Mouse (Mus musculus): ENCODE data around the gene Limd2.

The Limd2 gene

GRCm38 (mm10) chr11:106124784-106125183 lies 35.9 kb downstream of the Limd2 start:
- no peak for DNase-seq

- peak; percentile 23 for DNase-seq
These were observed 37.9 kb downstream of the Limd2 start for GRCm38 (mm10) chr11:106122736-106123135.

DNA sequence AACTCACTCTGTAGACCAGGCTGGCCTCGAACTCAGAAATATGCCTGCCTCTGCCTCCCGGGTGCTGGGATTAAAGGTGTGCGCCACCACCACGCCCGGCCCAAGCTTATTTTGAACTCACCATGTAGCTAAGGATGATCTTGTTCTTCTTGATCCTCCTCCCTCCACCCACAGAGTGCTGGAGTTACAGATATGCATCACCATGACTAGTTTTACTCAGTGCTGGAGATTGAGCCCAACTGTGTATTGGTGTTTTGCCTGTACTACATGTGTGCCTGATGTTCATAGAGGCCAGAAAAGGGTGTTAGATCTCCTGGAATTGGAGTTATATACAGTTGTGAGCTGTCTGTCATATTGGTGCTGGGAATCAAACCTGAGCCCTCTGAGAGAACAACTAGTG lies 38.4 kb downstream of the Limd2 start:
- DNase-seq = no peak

- no peak for DNase-seq
These were observed 49.0 kb downstream of the Limd2 start for GRCm38 (mm10) chr11:106111688-106112087.

Measured in kidney, postnatal 10 days (tissue).